Mouse (Mus musculus): Measurements from ENCODE around the gene Mid2.
"Not testable (repeated sequence)": the region's sequence is repeated elsewhere in the genome, so short reads cannot be mapped to it uniquely, and the experiment has no call there.

Gene Mid2

DNA sequence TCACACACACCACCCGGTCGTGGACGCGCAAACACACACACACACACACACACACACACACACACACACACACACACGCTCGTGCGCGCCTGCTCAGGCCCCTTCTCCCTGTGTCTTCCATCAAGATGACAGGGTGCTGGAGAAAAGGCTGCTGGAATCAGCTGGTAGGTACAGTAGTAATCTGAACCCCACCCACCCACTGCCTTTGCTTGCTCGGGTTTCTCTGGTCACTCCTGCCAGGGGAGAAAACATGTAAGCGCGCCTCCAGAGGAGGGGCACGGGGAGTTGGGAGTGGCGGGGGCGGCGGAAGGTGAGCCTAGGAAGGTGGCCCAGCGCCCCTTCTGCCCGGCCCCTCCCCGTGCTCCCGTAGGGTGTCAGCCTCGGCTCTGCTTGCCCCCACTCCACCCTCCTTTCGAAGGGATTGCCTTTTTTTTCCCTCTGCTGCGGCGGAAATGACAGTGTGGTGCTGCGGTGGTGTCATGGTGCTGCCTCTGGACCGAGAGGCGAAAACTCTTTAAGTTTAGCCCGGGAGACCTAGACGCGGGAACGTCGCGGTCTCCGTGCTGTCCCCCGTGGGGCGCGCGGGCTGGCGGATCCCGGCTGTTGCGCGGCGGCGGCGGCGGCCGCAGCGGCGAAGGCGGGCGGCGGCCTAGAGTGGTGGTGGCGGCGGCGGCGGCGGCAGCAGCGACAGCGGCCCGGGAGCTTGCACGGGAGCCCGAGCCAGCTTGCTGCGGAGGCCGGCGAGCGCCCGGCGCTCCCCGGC is at the start of gene Mid2:
Mid2 (plus strand) TSS at position 121 of the 763 bp plus-strand sequence.
- DNase-seq (ENCODE audit: low spot score) = peak; percentile 42

DNA sequence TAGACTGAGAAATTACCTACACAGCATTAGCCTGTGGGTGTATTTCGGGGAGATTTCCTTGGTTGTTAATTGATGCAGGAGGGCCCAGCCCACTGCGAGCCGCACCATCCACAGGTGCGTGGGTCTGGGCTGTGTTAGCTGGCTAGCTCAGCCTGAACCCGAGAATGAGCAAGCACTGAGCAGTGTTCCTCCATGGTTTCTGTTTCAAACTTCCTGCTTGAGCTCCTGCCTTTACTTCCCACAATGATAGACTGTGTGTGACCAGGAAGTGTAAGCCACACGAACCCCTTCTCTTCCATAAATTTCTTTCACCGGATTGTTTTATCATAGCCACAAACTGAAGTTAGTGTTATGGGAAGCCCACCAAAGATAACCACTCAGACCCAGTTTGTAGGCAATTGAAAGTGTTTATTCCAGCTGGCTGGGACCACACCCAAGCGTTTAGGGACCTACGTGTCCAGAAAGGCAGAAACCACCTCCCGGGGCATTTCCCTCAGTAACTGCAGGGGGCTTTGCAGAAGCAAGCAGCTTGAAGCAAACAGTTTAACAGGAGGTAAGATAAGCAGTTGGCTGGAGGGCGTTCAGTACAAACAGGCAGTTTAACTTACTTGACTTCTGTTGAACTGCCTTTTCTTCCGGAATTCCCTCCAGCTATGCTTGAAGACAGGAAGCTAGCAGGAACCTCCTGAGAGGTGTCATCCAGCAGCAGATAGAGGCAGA is 39.4 kb upstream of the Mid2 start:
- no peak for DNase-seq (ENCODE audit: low spot score)

GRCm38 (mm10) chrX:140638028-140638427 is 26.4 kb upstream of the Mid2 start:
- DNase-seq (ENCODE audit: low spot score) = no peak

GRCm38 (mm10) chrX:140639592-140639991 is 24.8 kb upstream of the Mid2 start:
- no peak for DNase-seq (ENCODE audit: low spot score)

GRCm38 (mm10) chrX:140660731-140661130 is 3.7 kb upstream of the Mid2 start:
- DNase-seq (ENCODE audit: low spot score) = peak; percentile 58

- DNase-seq (ENCODE audit: low spot score) = no peak
These were observed 883 bp upstream of the Mid2 start for GRCm38 (mm10) chrX:140663516-140663915.

GRCm38 (mm10) chrX:140665242-140665810 is 927 bp downstream of the Mid2 start:
- DNase-seq (ENCODE audit: low spot score) = peak; percentile 34

DNA sequence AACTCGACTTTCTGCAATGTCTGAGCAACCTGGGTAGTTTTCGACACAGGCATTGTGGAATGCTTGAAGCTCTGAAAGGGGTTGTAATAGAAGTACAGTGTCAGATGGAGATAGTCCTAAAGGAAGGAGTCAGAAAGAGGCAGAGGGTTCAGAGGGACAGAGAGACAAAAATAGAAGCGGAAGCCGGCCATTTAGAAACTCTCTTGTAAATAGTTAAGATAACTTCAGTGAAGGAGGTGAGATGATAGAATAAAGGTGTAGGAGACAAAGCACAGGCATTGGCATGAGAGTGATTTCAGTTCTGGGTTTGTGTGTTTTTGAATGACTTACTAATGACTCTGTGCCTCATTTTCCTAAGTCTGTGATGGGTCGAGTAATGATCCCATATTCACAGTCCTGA is 11.0 kb downstream of the Mid2 start:
- DNase-seq (ENCODE audit: low spot score) = no peak

GRCm38 (mm10) chrX:140688335-140688734 is 23.9 kb downstream of the Mid2 start:
- no peak for DNase-seq (ENCODE audit: low spot score)

DNA sequence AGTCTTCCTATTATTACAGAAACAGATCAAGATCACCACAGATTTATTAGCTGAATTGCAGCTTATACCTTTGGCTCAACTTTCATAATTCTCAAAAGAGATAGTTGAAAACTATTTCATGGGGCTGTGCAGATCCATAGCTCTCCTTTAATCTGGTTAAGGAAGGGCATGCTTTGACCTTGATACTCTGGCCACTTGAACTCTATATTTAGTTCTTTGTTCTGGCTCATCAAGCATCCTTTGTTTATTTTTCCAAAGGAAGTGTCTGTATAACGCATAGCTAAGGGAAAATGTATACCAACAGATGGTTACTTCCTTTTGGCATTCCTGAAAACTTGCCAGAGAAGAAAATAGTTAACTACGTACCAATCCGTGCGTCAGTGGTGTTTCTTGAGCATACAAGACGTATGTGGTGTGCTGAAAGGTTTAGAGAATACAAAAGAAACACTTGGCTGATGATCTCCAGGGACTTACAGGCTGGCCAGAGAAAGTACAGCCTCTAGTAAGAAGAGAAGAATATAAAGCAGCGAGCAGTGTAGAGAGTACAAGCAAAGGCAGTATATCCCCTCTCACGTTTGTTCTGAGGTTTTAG is 33.6 kb downstream of the Mid2 start:
- not testable (repeated sequence) for DNase-seq (ENCODE audit: low spot score)

DNA sequence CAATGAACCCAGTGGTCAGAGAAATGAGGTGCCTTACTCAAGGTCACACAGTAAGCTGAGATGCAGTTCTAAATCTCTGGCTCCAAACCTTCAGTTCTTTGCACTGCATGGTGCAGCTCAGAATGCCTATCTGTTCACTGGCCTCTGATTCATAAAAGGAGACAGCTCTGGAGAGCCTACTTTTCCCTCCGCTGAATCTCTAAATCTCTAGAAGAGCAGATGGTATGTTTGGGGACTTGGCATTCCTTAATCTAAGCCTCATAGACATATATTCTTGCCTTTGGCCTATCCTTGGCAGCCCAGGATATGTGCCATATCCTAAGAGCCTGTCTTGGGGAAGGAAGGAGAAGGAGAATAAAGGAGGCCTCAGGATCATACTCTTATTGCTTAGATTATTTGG is 38.8 kb downstream of the Mid2 start:
- no peak for DNase-seq (ENCODE audit: low spot score)

- peak; percentile 29 for DNase-seq (ENCODE audit: low spot score)
These were observed 41.7 kb downstream of the Mid2 start for GRCm38 (mm10) chrX:140706077-140706476.

DNA sequence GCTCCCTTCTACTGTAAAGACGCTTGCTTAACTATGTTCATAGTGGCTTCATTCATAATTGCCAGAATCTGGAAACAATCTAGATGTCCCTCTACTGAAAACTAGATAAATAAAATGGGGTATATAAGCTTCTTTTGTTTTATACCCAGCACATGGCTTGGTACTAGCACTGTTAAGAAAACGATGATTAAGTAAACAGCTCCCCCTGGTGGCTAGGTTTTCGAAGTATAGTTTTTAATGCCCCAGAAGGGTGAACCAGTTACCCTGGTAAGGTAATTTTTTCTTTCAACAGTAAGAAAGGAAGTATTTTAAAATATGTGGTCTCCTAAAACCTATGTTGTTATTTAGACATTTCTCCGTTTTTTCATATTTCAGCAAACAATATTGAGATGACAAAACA is 58.0 kb downstream of the Mid2 start:
- DNase-seq (ENCODE audit: low spot score) = peak; percentile 48

GRCm38 (mm10) chrX:140738986-140739385 is 74.6 kb downstream of the Mid2 start:
- DNase-seq (ENCODE audit: low spot score) = no peak

DNA sequence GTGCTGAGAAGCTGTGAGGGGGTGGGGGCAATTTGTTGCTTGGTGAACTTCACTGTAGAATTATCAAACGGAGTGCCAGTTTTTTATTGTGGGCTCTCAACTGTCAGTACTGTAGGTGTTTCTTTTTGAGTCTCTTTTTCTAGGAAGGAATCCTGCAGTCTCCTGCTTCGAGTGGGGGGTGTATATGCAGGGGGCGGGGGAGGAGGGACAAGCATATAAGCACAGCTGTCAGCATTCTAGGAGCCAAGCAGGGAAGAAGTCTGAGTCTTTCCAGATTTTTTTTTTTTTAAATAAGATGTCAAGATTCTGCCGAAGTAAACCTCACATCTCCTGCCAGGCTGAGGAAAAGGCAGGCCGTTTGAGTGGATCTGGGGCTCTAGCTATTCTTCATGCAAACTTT is 78.8 kb downstream of the Mid2 start:
- no peak for DNase-seq (ENCODE audit: low spot score)

GRCm38 (mm10) chrX:140769794-140770193 is 105.4 kb downstream of the Mid2 start:
- no peak for DNase-seq (ENCODE audit: low spot score)

- no peak for DNase-seq (ENCODE audit: low spot score)
These were observed 140.9 kb downstream of the Mid2 start for GRCm38 (mm10) chrX:140805340-140805739.

- DNase-seq (ENCODE audit: low spot score) = peak; percentile 83
These were observed 149.1 kb downstream of the Mid2 start, which contains the start of gene Tex13b for GRCm38 (mm10) chrX:140813312-140814006. Gene Tex13b (minus strand): TSS chrX:140813433.
